Mouse (Mus musculus): ENCODE data around the gene Hdac7.

GRCm38 (mm10) chr15:97765090-97765794 lies 79.1 kb downstream of the Hdac7 start:
- TF ChIP-seq POLR2A (IDR thresholded peaks at IDR 0.05; ENCODE audit: insufficient read depth, low read depth, low read length): no peak
- no peak for TF ChIP-seq CTCF (IDR thresholded peaks at IDR 0.05; ENCODE audit: insufficient read depth, low read depth, low read length)

All from olfactory bulb, adult 2 months (tissue).